Mouse (Mus musculus) heart, postnatal 0 days (tissue): ENCODE results near the gene E130309D02Rik. TPM values are rescaled to one million over a fixed set of nuclear protein-coding genes. Genes with fewer than 3 reads are reported as not detected.

Source experiments
- ATAC-seq: fragments of 200-750 bp; cut with Nextera tagmentation; 2 replicates; pipeline ENCODE4 v1.8.0; 2017; ENCODE audit warnings: low read depth, moderate number of reproducible peaks, moderate library complexity; ENCODE audit not compliant: insufficient read depth
- DNase-seq: peaks from one replicate; pipeline ENCODE4 v3.0.0-alpha.2; 2016; ENCODE audit warnings: low spot score
- H3K27ac ChIP-seq: fragments of 300-500 bp; sonication (generic); 2 replicates; pipeline ENCODE4 v1.5.1; 2014; ENCODE audit warnings: low read depth, mild to moderate bottlenecking
- H3K27me3 ChIP-seq: fragments of 300-500 bp; sonication (generic); 2 replicates; pipeline ENCODE4 v1.6.1; 2014; ENCODE audit warnings: low read length, mixed read lengths; ENCODE audit not compliant: control insufficient read depth, insufficient read depth
- H3K36me3 ChIP-seq: fragments of 300-500 bp; sonication (generic); replicated peaks from 2 replicates; pipeline ENCODE4 v1.6.1; 2014; ENCODE audit warnings: low read length, mixed read lengths; ENCODE audit not compliant: control insufficient read depth, insufficient read depth
- H3K4me1 ChIP-seq: fragments of 300-500 bp; sonication (generic); 2 replicates; pipeline ENCODE4 v1.6.1; 2014; ENCODE audit warnings: antibody characterized with exemption; ENCODE audit not compliant: control insufficient read depth, insufficient read depth
- H3K4me2 ChIP-seq: fragments of 300-500 bp; sonication (generic); 2 replicates; pipeline ENCODE4 v1.6.1; 2014; ENCODE audit warnings: low read depth, mild to moderate bottlenecking, low read length, moderate library complexity
- H3K4me3 ChIP-seq: fragments of 300-500 bp; sonication (generic); 2 replicates; pipeline ENCODE4 v1.5.1; 2014; ENCODE audit warnings: low read depth, low read length
- H3K9ac ChIP-seq: fragments of 300-500 bp; sonication (generic); replicated peaks from 2 replicates; pipeline ENCODE4 v1.6.1; 2014; ENCODE audit warnings: low read depth, low read length, mixed read lengths
- H3K9me3 ChIP-seq: fragments of 300-500 bp; sonication (generic); replicated peaks from 2 replicates; pipeline ENCODE4 v1.6.1; 2016; ENCODE audit warnings: low read length; ENCODE audit not compliant: control insufficient read depth
- CTCF ChIP-seq: IDR thresholded peaks from 2 replicates; pipeline ENCODE4 v1.5.1; 2016; ENCODE audit warnings: antibody characterized with exemption, control low read depth, low read depth
- EP300 ChIP-seq: IDR thresholded peaks from 2 replicates; pipeline ENCODE4 v1.6.1; 2016; ENCODE audit warnings: antibody characterized with exemption, low read depth
- WGBS: fragments of 180-500 bp; shearing (Covaris S2); extraction: QIAGEN DNeasy Blood & Tissue Kit; methylation state at CpG from one replicate; pipeline ENCODE4 v1.1.7; 2014; 5-methylcytosine and 5-hydroxymethylcytosine counted together
- polyA plus RNA-seq: library from polyadenylated mRNA; unstranded; fragments of >200 nt; fragmentation: Nextera tagmentation; extraction: Ambion mirVana; gene quantifications from 2 replicates; pipeline ENCODE4 v1.2.1, GENCODE M21; 2015
- total RNA-seq: library from RNA; depleted of rRNA; stranded (reverse); fragments of >200 nt; gene quantifications from 2 replicates; pipeline ENCODE4 v1.2.3, GENCODE M21; 2014; ENCODE audit warnings: low replicate concordance

E130309D02Rik gene
- total and polyA plus RNA-seq, 2 experiments from 2014 or later = 15.4 to 34.3 TPM

- Histone ChIP-seq H3K4me2 (no peak overlapping the region), H3K4me1 (peaks cover 15% of the 10 kb centered on the region), H3K36me3 (no peaks in the 10 kb centered on the region), H3K4me3 (no peak overlapping the region), H3K27me3 (peaks cover 7% of the 10 kb centered on the region; the same call in 1 of the 2 replicates), H3K9me3 (no peaks in the 10 kb centered on the region), H3K9ac (no peak overlapping the region), H3K27ac (no peak overlapping the region)
- no peak for TF ChIP-seq CTCF
- no peak for TF ChIP-seq EP300
- DNase-seq (no peak), ATAC-seq (no peak)
- WGBS = 73% methylated on average over 3 of the region's 3 CpGs
Measured at GRCm38 (mm10) chr5:143272108-143272507, 43.1 kb downstream of the E130309D02Rik start.

GRCm38 (mm10) chr5:143271642-143272041 lies 43.5 kb downstream of the E130309D02Rik start:
- H3K4me3 ChIP-seq = no peak overlapping the region
- H3K9ac ChIP-seq = no peak overlapping the region
- no peak overlapping the region for H3K27ac ChIP-seq
- 55% methylated on average over 6 of the region's 6 CpGs for WGBS
- TF ChIP-seq CTCF (no peak), EP300 (no peak)
- H3K4me1 ChIP-seq = peaks cover 15% of the 10 kb centered on the region
- DNase-seq (no peak), ATAC-seq (no peak)
- H3K9me3 ChIP-seq = no peaks in the 10 kb centered on the region
- no peaks in the 10 kb centered on the region for H3K36me3 ChIP-seq
- H3K4me2 ChIP-seq = no peak overlapping the region
- peaks cover 7% of the 10 kb centered on the region; the same call in 1 of the 2 replicates for H3K27me3 ChIP-seq

- Histone ChIP-seq H3K4me3 (peak overlapping the region; percentile 98), H3K27ac (peak overlapping the region; percentile 53), H3K4me1 (peaks cover 15% of the 10 kb centered on the region), H3K36me3 (no peaks in the 10 kb centered on the region), H3K27me3 (no peaks in the 10 kb centered on the region), H3K4me2 (peak overlapping the region; percentile 99), H3K9me3 (no peaks in the 10 kb centered on the region), H3K9ac (peak overlapping the region; percentile 90)
- no peak for TF ChIP-seq CTCF
- no peak for TF ChIP-seq EP300
- WGBS = 4% methylated on average over 12 of the region's 12 CpGs
- ATAC-seq (peak; percentile 7; the same call in 1 of the 2 replicates), DNase-seq (no peak)
Measured at GRCm38 (mm10) chr5:143270151-143270519, 45.0 kb downstream of the E130309D02Rik start.

- DNase-seq = peak; percentile 29
- Histone ChIP-seq H3K27ac (peak within 1 kb of the TSS; percentile 53), H3K4me1 (peaks cover 15% of the 10 kb centered on the region), H3K4me3 (peak within 1 kb of the TSS; percentile 98), H3K9ac (peak within 1 kb of the TSS; percentile 90), H3K9me3 (no peaks in the 10 kb centered on the region), H3K27me3 (no peaks in the 10 kb centered on the region), H3K36me3 (no peaks in the 10 kb centered on the region), H3K4me2 (peak within 1 kb of the TSS; percentile 99)
- TF ChIP-seq EP300 (no peak), CTCF (no peak)
- ATAC-seq = peak; percentile 79
- WGBS = under 1% methylated on average over 67 of the region's 79 CpGs
Measured at GRCm38 (mm10) chr5:143269363-143270150, 45.6 kb downstream of the E130309D02Rik start, which contains the start of gene Zfp316. Gene Zfp316, minus strand, starts transcription at chr5:143270022.

GRCm38 (mm10) chr5:143268985-143269362 lies 46.2 kb downstream of the E130309D02Rik start:
- no peak for ATAC-seq
- peaks cover 15% of the 10 kb centered on the region for H3K4me1 ChIP-seq
- H3K9ac ChIP-seq = peak overlapping the region; percentile 90
- peak overlapping the region; percentile 99 for H3K4me2 ChIP-seq
- no peak for TF ChIP-seq EP300
- TF ChIP-seq CTCF = no peak
- no peaks in the 10 kb centered on the region for H3K27me3 ChIP-seq
- WGBS = 28% methylated on average over 8 of the region's 8 CpGs
- no peak for DNase-seq
- no peaks in the 10 kb centered on the region for H3K36me3 ChIP-seq
- H3K9me3 ChIP-seq = no peaks in the 10 kb centered on the region
- peak overlapping the region; percentile 98 for H3K4me3 ChIP-seq
- H3K27ac ChIP-seq = no peak overlapping the region
